Mouse (Mus musculus) small intestine, adult 2 months (tissue): Measurements from ENCODE around the gene Ribc2. TPM values are rescaled to one million over a fixed set of nuclear protein-coding genes. Genes with fewer than 3 reads are reported as not detected.

ENCODE experiments used
- H3K27ac ChIP-seq: fragments of 200-500 bp; 2 replicates; pipeline ENCODE4 v1.5.1; 2012; ENCODE audit warnings: low read depth, low read length, control low read depth, inconsistent platforms; ENCODE audit not compliant: insufficient read depth
- H3K27me3 ChIP-seq: fragments of 200-500 bp; 2 replicates; pipeline ENCODE4 v1.6.1; 2012; ENCODE audit warnings: mild to moderate bottlenecking, moderate library complexity, low read length, inconsistent platforms; ENCODE audit not compliant: control insufficient read depth, insufficient read depth
- H3K36me3 ChIP-seq: fragments of 200-500 bp; 2 replicates; pipeline ENCODE4 v1.6.1; 2012; ENCODE audit warnings: mild to moderate bottlenecking, low read length, control low read depth, inconsistent platforms; ENCODE audit not compliant: control insufficient read depth, insufficient read depth
- H3K4me1 ChIP-seq: fragments of 200-500 bp; 2 replicates; pipeline ENCODE4 v1.6.1; 2012; ENCODE audit warnings: low read length, inconsistent platforms, mixed read lengths; ENCODE audit not compliant: control insufficient read depth, insufficient read depth, insufficient read length
- H3K4me3 ChIP-seq: fragments of 200-500 bp; 2 replicates; pipeline ENCODE4 v1.5.1; 2012; ENCODE audit warnings: low read depth, mild to moderate bottlenecking, control low read depth, inconsistent platforms, low read length, moderate library complexity
- CTCF ChIP-seq: fragments of 200-500 bp; IDR thresholded peaks from 2 replicates; pipeline ENCODE4 v1.5.1; 2012; ENCODE audit warnings: low read depth, mild to moderate bottlenecking, control low read depth, inconsistent platforms, low read length, moderate library complexity, mixed read lengths; ENCODE audit not compliant: insufficient replicate concordance, insufficient read length; ENCODE audit errors: extremely low read depth
- POLR2A ChIP-seq: fragments of 200-500 bp; IDR thresholded peaks from 2 replicates; pipeline ENCODE4 v1.6.1; 2012; ENCODE audit warnings: low read depth, mild to moderate bottlenecking, control low read depth, inconsistent platforms, low read length, moderate library complexity
- WGBS: fragments of 180-500 bp; shearing (Covaris S2); methylation state at CpG from one replicate; pipeline ENCODE4 v1.1.7; 2018; 5-methylcytosine and 5-hydroxymethylcytosine counted together
- polyA plus RNA-seq: library from polyadenylated mRNA; depleted of rRNA; stranded (reverse); fragments of >200 nt; gene quantifications from 2 replicates; pipeline ENCODE4 v1.2.3, GENCODE M21; 2012; rRNA removed

Ribc2 gene
- polyA plus RNA-seq, 1 experiment: not detected

GRCm38 (mm10) chr15:85178172-85178571 lies 46.3 kb downstream of the Ribc2 start:
- H3K36me3 ChIP-seq: no peaks in the 10 kb centered on the region
- H3K27ac ChIP-seq: no peak overlapping the region
- 51% methylated on average over 6 of the region's 6 CpGs for WGBS
- H3K4me1 ChIP-seq: no peaks in the 10 kb centered on the region
- no peak overlapping the region for H3K4me3 ChIP-seq
- TF ChIP-seq CTCF (no peak), POLR2A (no peak)
- H3K27me3 ChIP-seq: no peaks in the 10 kb centered on the region

- H3K4me3 ChIP-seq: no peak overlapping the region
- no peak overlapping the region for H3K27ac ChIP-seq
- no peaks in the 10 kb centered on the region for H3K27me3 ChIP-seq
- no peaks in the 10 kb centered on the region for H3K36me3 ChIP-seq
- 72% methylated on average over 7 of the region's 7 CpGs for WGBS
- TF ChIP-seq POLR2A: no peak
- TF ChIP-seq CTCF: no peak
- no peaks in the 10 kb centered on the region for H3K4me1 ChIP-seq
Observed at GRCm38 (mm10) chr15:85179528-85180180, 47.8 kb downstream of the Ribc2 start.

- Histone ChIP-seq H3K36me3 (no peaks in the 10 kb centered on the region), H3K4me3 (no peak overlapping the region), H3K27me3 (no peaks in the 10 kb centered on the region), H3K27ac (no peak overlapping the region), H3K4me1 (no peaks in the 10 kb centered on the region)
- TF ChIP-seq POLR2A (no peak), CTCF (no peak)
Observed at GRCm38 (mm10) chr15:85180368-85180767, 48.5 kb downstream of the Ribc2 start.

- Histone ChIP-seq H3K27me3 (no peaks in the 10 kb centered on the region), H3K4me1 (no peaks in the 10 kb centered on the region), H3K36me3 (no peaks in the 10 kb centered on the region), H3K4me3 (no peak overlapping the region), H3K27ac (no peak overlapping the region)
- TF ChIP-seq CTCF (no peak), POLR2A (no peak)
- WGBS: 78% methylated on average over 4 of the region's 4 CpGs
Observed at GRCm38 (mm10) chr15:85182063-85182462, 50.2 kb downstream of the Ribc2 start.

- Histone ChIP-seq H3K4me1 (no peaks in the 10 kb centered on the region), H3K4me3 (no peak overlapping the region), H3K36me3 (no peaks in the 10 kb centered on the region), H3K27ac (no peak overlapping the region), H3K27me3 (no peaks in the 10 kb centered on the region)
- WGBS: 69% methylated on average over 7 of the region's 7 CpGs
- no peak for TF ChIP-seq CTCF
- no peak for TF ChIP-seq POLR2A
Observed at GRCm38 (mm10) chr15:85186916-85187315, 55.0 kb downstream of the Ribc2 start.

GRCm38 (mm10) chr15:85188167-85188778 lies 56.4 kb downstream of the Ribc2 start:
- Histone ChIP-seq H3K4me3 (no peak overlapping the region), H3K27ac (no peak overlapping the region), H3K27me3 (no peaks in the 10 kb centered on the region), H3K4me1 (no peaks in the 10 kb centered on the region), H3K36me3 (no peaks in the 10 kb centered on the region)
- TF ChIP-seq POLR2A: no peak
- TF ChIP-seq CTCF: no peak
- WGBS: 48% methylated on average over 8 of the region's 8 CpGs

Other genes starting within 250 kb of the Ribc2 start
- 0.05 and 0.09 TPM in 2 replicates for gene Gm29666, start 212.0 kb upstream of the Ribc2 start, polyA plus RNA-seq
- 3.7 and 7.3 TPM in 2 replicates for gene Nup50, start 208.7 kb upstream of the Ribc2 start, polyA plus RNA-seq
- 7.9 and 14.3 TPM in 2 replicates for gene 5031439G07Rik, start 143.5 kb upstream of the Ribc2 start, polyA plus RNA-seq
- gene Upk3a, start 114.9 kb upstream of the Ribc2 start, polyA plus RNA-seq: 3.9 and 6.3 TPM in 2 replicates
- gene Fam118a, start 103.1 kb upstream of the Ribc2 start, polyA plus RNA-seq: 2.0 and 21.4 TPM in 2 replicates
- gene Smc1b, start 114 bp upstream of the Ribc2 start, polyA plus RNA-seq: not detected in 2 replicates
- gene Fbln1, start 73.9 kb downstream of the Ribc2 start, polyA plus RNA-seq: 139 and 456 TPM in 2 replicates
- gene Atxn10, start 204.2 kb downstream of the Ribc2 start, polyA plus RNA-seq: 13.7 and 14.5 TPM in 2 replicates